Mouse (Mus musculus) stomach, embryonic 16.5 days (tissue): ENCODE results near the gene L3mbtl3. TPM values are rescaled to one million over a fixed set of nuclear protein-coding genes. Genes with fewer than 3 reads are reported as not detected.

Experiments used
- ATAC-seq: fragments of 200-750 bp; cut with Nextera tagmentation; 2 replicates; pipeline ENCODE4 v1.8.0; 2017; ENCODE audit warnings: moderate number of reproducible peaks, moderate TSS enrichment; ENCODE audit not compliant: insufficient read depth, low FRiP score
- H3K27ac ChIP-seq: fragments of 300-500 bp; sonication (generic); 2 replicates; pipeline ENCODE4 v1.5.1; 2014; ENCODE audit warnings: low read length
- H3K27me3 ChIP-seq: fragments of 300-500 bp; sonication (generic); 2 replicates; pipeline ENCODE4 v1.6.1; 2014; ENCODE audit warnings: low read length, control low read depth, mixed read lengths; ENCODE audit not compliant: control insufficient read depth, insufficient read depth
- H3K36me3 ChIP-seq: fragments of 300-500 bp; sonication (generic); 2 replicates; pipeline ENCODE4 v1.6.1; 2014; ENCODE audit warnings: low read length; ENCODE audit not compliant: control insufficient read depth, insufficient read depth
- H3K4me1 ChIP-seq: fragments of 300-500 bp; sonication (generic); 2 replicates; pipeline ENCODE4 v1.6.1; 2014; ENCODE audit warnings: low read length, control low read depth, mixed read lengths; ENCODE audit not compliant: control insufficient read depth, insufficient read depth
- H3K4me2 ChIP-seq: fragments of 300-500 bp; sonication (generic); 2 replicates; pipeline ENCODE4 v1.6.1; 2014; ENCODE audit warnings: low read depth, low read length, mixed read lengths
- H3K4me3 ChIP-seq: fragments of 300-500 bp; sonication (generic); replicated peaks from 2 replicates; pipeline ENCODE4 v1.5.1; 2014; ENCODE audit warnings: mild to moderate bottlenecking, low read length
- H3K9ac ChIP-seq: fragments of 300-500 bp; sonication (generic); 2 replicates; pipeline ENCODE4 v1.6.1; 2014; ENCODE audit warnings: low read length
- H3K9me3 ChIP-seq: fragments of 300-500 bp; sonication (generic); replicated peaks from 2 replicates; pipeline ENCODE4 v1.6.1; 2016; ENCODE audit warnings: low read length, control low read depth; ENCODE audit not compliant: control insufficient read depth
- WGBS: fragments of 180-500 bp; shearing (Covaris S2); extraction: QIAGEN DNeasy Blood & Tissue Kit; methylation state at CpG from one replicate; pipeline ENCODE4 v1.1.7; 2014; 5-methylcytosine and 5-hydroxymethylcytosine counted together
- polyA plus RNA-seq: library from polyadenylated mRNA; unstranded; fragments of >200 nt; fragmentation: Nextera tagmentation; extraction: Ambion mirVana; gene quantifications from 2 replicates; pipeline ENCODE4 v1.2.1, GENCODE M21; 2015

Gene L3mbtl3
- polyA plus RNA-seq, 1 experiment from 2014 or later: 11.3 TPM

GRCm38 (mm10) chr10:26350153-26350552 lies 25.6 kb downstream of the L3mbtl3 start:
- Histone ChIP-seq H3K9me3 (no peaks in the 10 kb centered on the region), H3K27ac (no peak overlapping the region), H3K4me1 (no peaks in the 10 kb centered on the region), H3K9ac (no peak overlapping the region), H3K36me3 (no peaks in the 10 kb centered on the region), H3K4me2 (no peak overlapping the region), H3K27me3 (no peaks in the 10 kb centered on the region), H3K4me3 (no peak overlapping the region)
- no peak for ATAC-seq
- WGBS: 49% methylated on average over 1 of the region's 1 CpGs

GRCm38 (mm10) chr10:26347614-26348013 lies 28.2 kb downstream of the L3mbtl3 start:
- Histone ChIP-seq H3K36me3 (peaks cover 2% of the 10 kb centered on the region; the same call in 1 of the 2 replicates), H3K4me2 (no peak overlapping the region), H3K27ac (no peak overlapping the region), H3K4me1 (no peaks in the 10 kb centered on the region), H3K4me3 (no peak overlapping the region), H3K27me3 (no peaks in the 10 kb centered on the region), H3K9me3 (no peaks in the 10 kb centered on the region), H3K9ac (no peak overlapping the region)
- ATAC-seq: no peak
- 57% methylated on average over 7 of the region's 7 CpGs for WGBS

GRCm38 (mm10) chr10:26345879-26346278 lies 29.9 kb downstream of the L3mbtl3 start:
- no peak overlapping the region for H3K27ac ChIP-seq
- WGBS: 76% methylated on average over 1 of the region's 1 CpGs
- no peaks in the 10 kb centered on the region for H3K4me1 ChIP-seq
- H3K4me2 ChIP-seq: no peak overlapping the region
- no peaks in the 10 kb centered on the region for H3K9me3 ChIP-seq
- H3K27me3 ChIP-seq: no peaks in the 10 kb centered on the region
- ATAC-seq: no peak
- peaks cover 11% of the 10 kb centered on the region for H3K36me3 ChIP-seq
- H3K4me3 ChIP-seq: no peak overlapping the region
- no peak overlapping the region for H3K9ac ChIP-seq

- Histone ChIP-seq H3K27me3 (no peaks in the 10 kb centered on the region), H3K36me3 (peaks cover 20% of the 10 kb centered on the region)
Observed at GRCm38 (mm10) chr10:26337896-26338503, 37.8 kb downstream of the L3mbtl3 start.

GRCm38 (mm10) chr10:26333966-26334365 lies 41.8 kb downstream of the L3mbtl3 start:
- ATAC-seq: no peak
- Histone ChIP-seq H3K36me3 (peaks cover 9% of the 10 kb centered on the region; the same call in 1 of the 2 replicates), H3K4me3 (no peak overlapping the region), H3K27me3 (no peaks in the 10 kb centered on the region), H3K9ac (no peak overlapping the region), H3K9me3 (no peaks in the 10 kb centered on the region), H3K27ac (no peak overlapping the region), H3K4me1 (no peaks in the 10 kb centered on the region), H3K4me2 (no peak overlapping the region)
- 70% methylated on average over 5 of the region's 5 CpGs for WGBS

More at GRCm38 (mm10) chr10:26337896-26338503, 37.8 kb downstream of the L3mbtl3 start:
- Histone ChIP-seq H3K9ac (no peak overlapping the region), H3K4me3 (no peak overlapping the region), H3K4me2 (no peak overlapping the region), H3K27ac (no peak overlapping the region), H3K4me1 (no peaks in the 10 kb centered on the region), H3K9me3 (no peaks in the 10 kb centered on the region)
- WGBS: 90% methylated on average over 23 of the region's 23 CpGs
- ATAC-seq: no peak

GRCm38 (mm10) chr10:26332781-26333180 lies 43.0 kb downstream of the L3mbtl3 start:
- no peaks in the 10 kb centered on the region for H3K9me3 ChIP-seq
- WGBS: 63% methylated on average over 2 of the region's 2 CpGs

GRCm38 (mm10) chr10:26328843-26329242 lies 46.9 kb downstream of the L3mbtl3 start:
- H3K27me3 ChIP-seq: no peaks in the 10 kb centered on the region
- no peak overlapping the region for H3K4me3 ChIP-seq
- peaks cover 5% of the 10 kb centered on the region for H3K36me3 ChIP-seq
- H3K4me1 ChIP-seq: no peaks in the 10 kb centered on the region
- ATAC-seq: no peak
- no peaks in the 10 kb centered on the region for H3K9me3 ChIP-seq
- no peak overlapping the region for H3K9ac ChIP-seq
- 91% methylated on average over 3 of the region's 3 CpGs for WGBS
- H3K27ac ChIP-seq: no peak overlapping the region
- H3K4me2 ChIP-seq: no peak overlapping the region

More at GRCm38 (mm10) chr10:26332781-26333180, 43.0 kb downstream of the L3mbtl3 start:
- no peak overlapping the region for H3K9ac ChIP-seq
- ATAC-seq: no peak
- 0 out of 2 replicates have a peak, but pooled peaks cover 9% of the 10 kb centered on the region for H3K36me3 ChIP-seq
- no peaks in the 10 kb centered on the region for H3K4me1 ChIP-seq
- H3K4me3 ChIP-seq: no peak overlapping the region
- no peaks in the 10 kb centered on the region for H3K27me3 ChIP-seq
- no peak overlapping the region for H3K4me2 ChIP-seq
- H3K27ac ChIP-seq: no peak overlapping the region

GRCm38 (mm10) chr10:26327691-26328542 lies 47.9 kb downstream of the L3mbtl3 start:
- no peak overlapping the region for H3K4me3 ChIP-seq
- no peak for ATAC-seq
- 82% methylated on average over 17 of the region's 17 CpGs for WGBS
- no peak overlapping the region for H3K4me2 ChIP-seq
- H3K4me1 ChIP-seq: no peaks in the 10 kb centered on the region
- H3K27ac ChIP-seq: no peak overlapping the region
- peaks cover 5% of the 10 kb centered on the region for H3K36me3 ChIP-seq
- H3K9me3 ChIP-seq: no peaks in the 10 kb centered on the region
- H3K27me3 ChIP-seq: no peaks in the 10 kb centered on the region
- no peak overlapping the region for H3K9ac ChIP-seq

- 92% methylated on average over 5 of the region's 5 CpGs for WGBS
- Histone ChIP-seq H3K9me3 (no peaks in the 10 kb centered on the region), H3K4me3 (no peak overlapping the region), H3K9ac (no peak overlapping the region), H3K4me1 (no peaks in the 10 kb centered on the region), H3K36me3 (peaks cover 7% of the 10 kb centered on the region), H3K27ac (no peak overlapping the region), H3K4me2 (no peak overlapping the region), H3K27me3 (no peaks in the 10 kb centered on the region)
- ATAC-seq: no peak
Observed at GRCm38 (mm10) chr10:26327291-26327690, 48.5 kb downstream of the L3mbtl3 start.
